Mouse (Mus musculus) spleen, postnatal 14 days (tissue): ENCODE results near the gene Apol7e.
A peak's percentile ranks its signal among the peaks of the same experiment; 100 is the strongest.
"Not testable (repeated sequence)": the region's sequence is repeated elsewhere in the genome, so short reads cannot be mapped to it uniquely, and the experiment has no call there.

Experiments used
- DNase-seq, 2 experiments: peaks; one replicate each; pipeline ENCODE4 v3.0.0; 2021 to 2022; ENCODE audit warnings: low spot score in 2 of 2

The Apol7e gene

DNA sequence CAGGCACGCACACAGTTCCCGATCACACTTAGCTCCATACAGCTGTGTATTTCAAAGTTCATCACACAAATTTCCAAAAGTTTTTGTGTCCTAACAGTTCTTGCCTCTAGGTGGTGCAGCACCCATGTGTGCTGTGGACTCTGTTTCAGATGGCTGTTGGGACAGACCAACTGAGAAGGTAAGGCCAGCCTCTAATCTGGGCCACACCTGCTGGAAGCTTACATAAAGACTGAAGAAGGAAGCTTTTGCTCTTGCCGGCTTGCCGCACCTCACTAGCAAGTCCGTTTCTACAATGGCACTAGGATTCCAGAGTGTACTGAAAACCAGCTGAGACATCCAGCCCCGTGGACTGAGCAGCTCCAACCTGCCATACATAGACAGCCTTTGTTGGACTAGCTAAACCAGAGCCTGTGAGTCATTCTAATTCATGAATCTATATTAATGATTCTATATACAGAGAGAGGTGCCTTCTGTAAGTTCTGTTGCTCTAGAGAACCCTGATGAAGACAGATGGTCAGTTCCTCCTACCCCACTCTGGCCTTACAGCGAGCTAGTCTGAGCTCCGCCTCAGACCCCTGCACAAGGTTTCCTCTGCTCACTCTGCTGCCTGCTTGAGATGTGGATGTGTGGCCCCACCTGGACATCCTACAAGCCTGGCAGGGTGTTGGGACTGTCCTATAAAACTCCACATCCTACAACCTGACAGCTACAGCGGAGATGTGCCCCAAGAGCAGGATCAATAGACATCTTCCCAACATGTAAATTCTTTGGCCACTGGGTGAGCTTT is 42.0 kb downstream of the Apol7e start:
- no peak for DNase-seq

DNA sequence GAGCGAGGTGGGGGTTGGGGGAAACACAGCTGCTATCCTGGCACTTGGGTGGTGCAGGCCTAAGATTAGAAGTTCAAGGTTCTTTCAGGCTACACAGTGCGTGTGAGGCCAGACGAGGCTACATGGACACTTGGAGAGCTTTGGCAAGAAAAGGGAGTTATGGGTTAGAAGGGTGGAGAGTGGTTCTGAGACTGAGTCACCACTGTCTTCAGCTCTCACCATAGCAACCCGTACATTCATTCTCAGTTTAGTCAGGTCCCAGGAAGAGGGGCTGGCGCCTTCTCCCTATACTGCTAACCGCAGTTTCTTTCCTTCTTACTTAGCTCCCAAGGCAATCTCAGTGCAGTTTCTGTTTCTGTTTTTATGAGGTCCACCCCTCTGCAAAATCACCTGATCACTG is 42.9 kb downstream of the Apol7e start:
- DNase-seq: not testable (repeated sequence)

DNA sequence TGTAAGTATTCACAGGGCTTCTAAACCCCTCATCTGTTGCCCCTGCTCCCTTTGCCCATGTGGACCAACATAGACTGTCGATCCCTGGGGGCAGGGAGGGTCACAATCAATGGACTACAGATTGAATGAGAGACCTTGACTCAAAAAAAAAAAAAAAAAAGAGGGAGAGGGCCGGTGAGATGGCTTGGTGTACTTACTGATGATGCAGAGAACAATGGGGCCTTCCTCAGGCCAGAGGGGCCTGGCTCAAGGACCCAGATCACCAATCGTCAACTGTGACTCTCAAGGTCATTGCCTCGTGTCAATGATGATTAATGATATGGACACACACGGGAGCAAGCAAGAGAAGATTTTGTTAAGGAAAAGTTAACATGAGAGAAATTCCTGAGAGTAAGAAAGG is 46.0 kb downstream of the Apol7e start:
- DNase-seq: no peak

GRCm38 (mm10) chr15:77745081-77745480 is 46.4 kb downstream of the Apol7e start:
- DNase-seq: no peak

DNA sequence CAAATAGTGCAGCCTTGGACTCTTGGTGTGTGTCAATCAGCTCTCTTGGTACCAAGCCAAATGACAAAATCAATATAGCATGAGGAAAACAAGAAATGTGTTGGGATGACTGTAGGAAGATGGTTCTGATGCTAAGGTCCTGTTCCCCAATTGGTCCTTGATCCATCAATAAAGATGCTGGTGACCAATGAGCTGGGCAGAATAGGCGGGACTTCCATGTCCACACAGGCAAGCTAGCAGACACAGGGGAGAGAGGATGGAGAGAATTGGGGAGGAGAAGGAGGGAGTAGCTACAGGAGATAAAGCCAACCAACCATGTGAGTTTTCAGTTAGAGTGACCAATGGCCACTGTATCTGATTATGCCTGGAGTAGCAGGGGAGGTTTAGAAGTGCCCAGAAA is 47.7 kb downstream of the Apol7e start:
- DNase-seq: no peak

DNA sequence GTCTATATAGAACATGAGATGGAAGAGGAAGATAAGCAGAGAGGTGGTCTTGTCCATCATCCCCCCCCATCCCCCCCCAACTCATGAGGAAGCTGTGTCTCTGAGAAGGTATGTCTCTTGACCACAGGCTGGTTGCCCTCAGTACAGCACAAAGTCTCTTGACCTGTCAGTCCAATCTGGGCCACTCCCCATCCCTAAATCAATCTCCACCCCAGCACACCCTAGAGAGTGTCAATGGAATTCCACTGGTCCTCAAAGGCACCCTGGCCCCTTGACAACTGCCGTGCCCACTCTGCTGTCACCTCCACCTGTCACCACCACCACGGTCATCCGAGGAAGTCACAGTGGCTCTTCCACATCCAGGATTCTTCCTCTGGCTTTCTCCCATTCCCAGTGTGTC is 49.8 kb downstream of the Apol7e start:
- DNase-seq: no peak

DNA sequence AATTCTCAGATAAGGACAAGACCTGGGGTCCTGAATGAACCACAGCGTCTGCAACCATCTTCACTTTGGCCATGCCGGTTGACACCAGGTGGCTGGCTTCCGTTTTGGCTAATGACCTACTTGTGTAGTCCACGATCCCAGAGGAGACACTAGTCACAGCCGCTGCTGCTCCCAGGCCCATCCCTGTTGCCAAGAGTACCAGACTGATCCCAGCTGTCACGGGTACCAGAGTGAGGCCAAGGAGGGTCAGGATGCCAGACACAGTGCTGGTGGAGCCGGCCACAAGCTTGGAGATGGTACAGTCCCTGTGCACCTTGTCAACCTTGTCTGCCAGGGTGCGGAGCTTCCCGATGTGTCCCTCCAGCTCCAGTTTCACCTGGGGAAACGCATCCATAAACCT is 51.1 kb downstream of the Apol7e start:
- DNase-seq: no peak

GRCm38 (mm10) chr15:77750461-77750860 is 51.8 kb downstream of the Apol7e start:
- DNase-seq: no peak

DNA sequence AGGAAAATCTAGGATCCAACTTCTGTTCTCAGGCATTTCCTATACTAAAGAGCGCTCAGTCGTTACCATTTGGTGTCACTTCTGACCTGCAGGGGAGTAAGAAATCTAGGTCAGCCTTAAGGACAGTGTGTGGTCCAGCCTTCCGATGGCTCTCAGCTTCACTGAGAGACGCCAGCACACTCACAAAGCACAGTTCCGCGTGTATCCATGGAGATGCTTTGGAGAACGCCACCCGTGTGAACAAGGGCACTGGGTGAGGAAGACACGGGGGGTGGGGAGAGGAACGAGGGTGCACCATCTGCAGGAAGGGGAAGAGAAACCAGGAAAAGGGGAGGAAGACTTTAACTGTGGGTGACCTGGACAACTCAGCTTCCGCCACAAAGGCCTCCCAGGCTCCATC is 53.8 kb downstream of the Apol7e start:
- no peak for DNase-seq

DNA sequence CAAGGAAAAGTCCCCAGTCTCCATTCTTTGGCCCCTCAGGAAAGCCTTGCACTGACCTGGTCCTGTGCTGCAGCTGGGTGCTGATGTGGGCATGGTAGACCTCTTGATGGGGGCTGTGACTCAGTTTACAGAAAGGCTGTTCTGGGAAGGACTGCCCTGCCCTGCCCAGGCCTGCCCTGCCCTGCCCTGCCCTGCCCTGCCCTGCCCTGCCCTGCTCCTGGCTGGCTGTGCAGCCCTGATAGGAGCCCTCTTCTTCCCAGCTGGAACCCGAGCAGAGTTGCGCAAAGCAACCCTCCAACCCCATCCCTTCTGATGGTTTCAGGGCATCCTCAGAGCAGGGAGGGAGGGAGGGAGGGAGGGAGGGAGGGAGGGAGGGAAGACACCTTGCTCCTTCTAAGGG is 56.5 kb downstream of the Apol7e start:
- DNase-seq: peak; percentile 45 to 63

DNA sequence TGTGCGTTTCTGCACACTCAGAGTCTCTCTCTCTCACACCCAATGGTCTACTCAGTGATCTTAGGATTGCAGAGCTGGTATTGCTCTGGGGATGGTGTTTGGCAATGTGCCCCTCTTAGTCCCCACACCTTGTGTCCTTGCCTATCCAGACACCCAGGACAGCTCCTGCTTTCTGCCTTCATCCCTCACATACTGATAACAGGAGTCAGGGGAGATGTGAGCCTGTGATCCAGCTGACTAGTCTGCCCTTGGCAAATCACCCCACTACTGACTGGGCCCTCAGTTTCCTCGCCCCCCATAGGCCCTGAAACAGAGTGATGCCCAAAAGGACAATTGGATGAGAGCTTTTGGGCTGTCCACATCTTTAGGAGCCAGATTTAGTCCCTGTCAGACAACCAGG is 57.4 kb downstream of the Apol7e start:
- no peak for DNase-seq

- DNase-seq: peak; percentile 59 to 77
Measured at GRCm38 (mm10) chr15:77756848-77757247, 58.2 kb downstream of the Apol7e start, which contains the start of gene Apol8. Gene Apol8, minus strand, starts transcription at chr15:77757003.

DNA sequence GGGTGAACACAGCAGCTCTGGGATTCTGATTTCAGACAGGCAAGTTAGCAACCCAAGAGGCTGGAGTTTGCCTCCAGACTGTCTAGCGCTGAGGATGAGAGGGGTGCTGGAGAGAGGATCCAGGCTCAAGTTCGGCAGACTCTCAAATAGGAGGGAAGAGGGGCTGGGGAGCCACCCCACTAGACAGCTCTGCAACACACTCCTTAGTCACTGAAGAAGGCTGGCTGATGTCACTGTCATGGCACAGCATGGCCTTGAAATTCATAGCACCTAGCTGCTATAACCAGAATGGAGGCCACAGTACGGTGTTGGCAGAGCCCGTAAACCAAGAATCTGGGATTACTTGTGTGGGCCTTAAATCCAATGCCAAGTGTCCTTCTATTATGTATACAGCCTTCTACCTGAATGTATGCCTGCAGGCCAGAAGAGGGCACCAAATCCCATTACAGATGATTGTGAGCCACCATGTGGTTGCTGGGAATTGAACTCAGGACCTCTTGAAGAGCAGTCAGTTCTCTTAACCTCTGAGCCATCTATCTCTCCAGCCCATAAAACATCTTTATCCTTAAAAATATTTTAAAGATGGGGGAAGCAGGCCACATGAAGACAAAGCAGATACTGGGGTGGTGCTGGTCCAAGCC is 59.0 kb downstream of the Apol7e start:
- DNase-seq: no peak

DNA sequence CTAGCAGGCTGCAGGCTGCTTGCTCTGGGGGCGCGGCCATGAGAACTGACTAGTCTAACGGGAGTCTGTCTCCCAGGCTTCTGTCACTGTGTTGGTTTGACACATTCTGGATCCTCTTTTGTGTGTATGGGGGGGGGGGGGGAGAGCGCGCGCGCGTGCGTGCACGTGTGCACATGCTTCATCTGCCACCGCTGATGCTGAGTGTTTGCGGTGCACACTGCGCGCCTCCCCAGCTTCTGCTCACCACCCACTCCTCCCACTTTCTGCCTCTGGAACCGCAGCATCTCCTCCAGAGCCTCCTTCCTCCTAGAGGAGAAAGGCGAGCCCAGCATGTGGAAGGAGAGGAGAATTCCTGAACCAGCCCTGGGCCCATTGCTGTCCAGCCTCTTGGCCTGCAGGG is 61.4 kb downstream of the Apol7e start:
- no peak for DNase-seq

DNA sequence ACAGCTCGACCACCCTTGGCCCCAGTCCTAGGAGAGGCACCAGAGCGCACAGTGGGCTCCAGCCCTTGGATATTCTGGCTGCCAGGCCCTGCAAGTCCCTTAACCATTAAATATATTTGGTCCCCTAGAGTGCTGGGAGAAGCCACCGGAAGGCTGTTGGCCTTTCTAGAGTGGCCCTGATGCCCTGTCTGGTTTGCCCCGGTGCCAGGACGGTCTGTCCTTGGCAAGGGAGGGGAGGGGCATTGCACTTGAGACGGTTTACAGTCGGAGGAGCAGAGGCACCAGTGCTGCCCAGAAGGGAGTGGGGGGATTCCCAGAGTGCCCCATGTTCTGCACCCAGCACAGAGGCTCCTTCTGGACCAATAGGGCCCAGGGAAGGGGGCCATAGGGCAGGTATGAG is 62.4 kb downstream of the Apol7e start:
- DNase-seq: no peak

- DNase-seq: peak in 1 of 2 experiments; percentile 37
Measured at GRCm38 (mm10) chr15:77761561-77762380, 63.1 kb downstream of the Apol7e start.

DNA sequence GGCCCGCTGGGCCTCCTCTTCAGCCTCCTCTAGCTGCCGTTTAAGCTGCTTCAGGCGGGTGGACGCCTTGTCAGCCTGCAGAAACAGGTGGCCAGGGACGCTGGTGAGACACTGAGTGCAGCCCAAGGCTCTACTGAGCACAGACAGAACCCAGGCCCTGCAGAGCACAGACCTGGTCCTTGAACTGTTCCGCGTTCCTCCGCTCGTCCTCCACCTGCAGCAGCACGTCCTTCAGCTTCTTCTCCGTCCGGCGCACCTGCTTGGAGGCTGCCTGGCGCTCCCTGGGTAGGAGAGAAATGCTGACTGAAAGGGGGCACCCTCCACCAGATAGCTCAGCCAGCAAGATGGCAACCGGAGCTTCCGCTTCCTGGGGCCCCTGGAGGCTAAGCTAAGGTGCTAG is 64.4 kb downstream of the Apol7e start:
- no peak for DNase-seq

DNA sequence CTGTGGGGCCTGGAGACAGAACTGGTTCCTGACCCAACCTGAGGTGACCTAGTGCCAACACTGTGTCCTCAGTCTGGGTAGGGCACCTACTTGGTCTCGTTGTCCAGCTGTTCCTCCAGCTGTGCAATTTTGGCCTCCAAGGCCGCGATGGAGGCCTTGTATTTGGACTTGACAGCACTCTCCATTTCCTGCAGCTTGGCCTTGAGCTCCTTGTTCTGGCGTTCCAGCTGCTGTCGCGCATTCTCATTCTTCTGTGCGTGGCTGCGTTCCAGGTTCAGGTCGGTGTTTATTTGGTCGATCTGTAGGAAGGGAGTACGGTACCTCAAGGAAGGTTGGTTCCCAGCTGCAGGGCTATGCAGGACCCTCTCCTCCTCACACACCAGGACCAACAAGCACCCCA is 65.0 kb downstream of the Apol7e start:
- DNase-seq: no peak

DNA sequence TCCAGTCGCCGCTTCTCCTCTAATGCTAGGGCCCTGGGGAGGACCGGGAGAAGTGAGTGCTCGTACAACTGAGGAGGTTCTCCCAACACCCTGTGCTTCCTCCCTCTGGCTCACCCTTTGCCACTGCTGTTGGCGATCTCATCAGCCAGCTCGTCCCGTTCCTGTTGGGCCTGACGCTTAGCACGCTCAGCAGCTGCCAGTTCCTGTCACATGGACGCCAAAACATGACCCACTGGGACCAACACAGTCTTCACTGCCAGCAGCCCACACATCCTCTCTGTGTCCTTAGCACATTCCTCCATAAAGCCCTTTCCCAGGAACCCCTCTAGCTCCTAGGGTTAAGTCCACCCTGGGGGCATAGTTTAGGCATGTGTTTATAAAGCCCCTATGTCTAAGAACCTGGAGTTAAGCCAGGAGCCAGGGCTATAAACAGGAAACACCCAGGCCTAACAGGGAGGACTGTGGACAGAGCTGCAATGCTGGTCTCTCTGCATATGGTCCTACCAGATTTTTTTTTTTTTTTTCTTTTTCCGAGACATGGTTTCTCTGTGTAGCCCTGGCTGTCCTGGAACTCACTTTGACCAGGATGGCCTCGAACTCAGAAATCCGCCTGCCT is 65.8 kb downstream of the Apol7e start:
- DNase-seq: no peak

DNA sequence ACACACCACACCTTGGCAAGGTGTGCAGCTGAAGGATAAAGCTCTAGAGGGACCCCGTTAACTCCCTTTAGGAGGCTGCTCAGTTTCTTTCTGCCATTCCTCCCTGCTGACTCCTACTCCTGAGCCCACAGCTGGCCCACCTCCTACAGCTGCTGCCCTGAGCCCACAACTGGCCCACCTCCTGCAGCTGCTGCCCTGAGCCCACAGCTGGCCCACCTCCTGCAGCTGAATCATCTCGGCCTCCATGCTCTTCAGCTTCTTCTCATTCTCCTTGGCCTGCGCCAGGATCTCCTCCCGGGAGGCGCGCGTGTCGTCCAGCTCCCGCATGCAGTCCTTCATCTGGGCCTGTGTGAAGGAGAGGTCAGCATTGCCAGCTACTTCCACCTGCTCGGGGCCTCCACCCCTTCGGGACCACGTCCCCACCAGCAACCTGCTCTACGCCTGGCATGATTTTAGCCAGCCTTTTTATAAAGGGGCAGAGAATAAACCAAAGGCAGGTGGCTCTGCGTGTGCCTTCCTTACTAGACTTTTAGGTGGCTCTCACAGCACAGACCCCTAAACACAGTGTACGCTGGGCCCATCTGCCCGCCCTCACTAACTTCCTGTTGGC is 66.9 kb downstream of the Apol7e start:
- DNase-seq: no peak

GRCm38 (mm10) chr15:77766981-77767380 is 68.3 kb downstream of the Apol7e start:
- no peak for DNase-seq
